Mouse (Mus musculus) urinary bladder, postnatal 25 days (tissue): Measurements from ENCODE around the gene Tlr5.

Experiments used
- DNase-seq: peaks from one replicate; pipeline ENCODE4 v3.0.0; 2022; ENCODE audit warnings: low spot score

Tlr5 gene

GRCm38 (mm10) chr1:182990092-182990762 is 35.6 kb downstream of the Tlr5 start:
- no peak for DNase-seq

- peak; percentile 75 for DNase-seq
These were observed 36.6 kb downstream of the Tlr5 start for GRCm38 (mm10) chr1:182991002-182991778.
